ENCODE assay signal across 10 mouse cellular contexts in the genomic region with DNA sequence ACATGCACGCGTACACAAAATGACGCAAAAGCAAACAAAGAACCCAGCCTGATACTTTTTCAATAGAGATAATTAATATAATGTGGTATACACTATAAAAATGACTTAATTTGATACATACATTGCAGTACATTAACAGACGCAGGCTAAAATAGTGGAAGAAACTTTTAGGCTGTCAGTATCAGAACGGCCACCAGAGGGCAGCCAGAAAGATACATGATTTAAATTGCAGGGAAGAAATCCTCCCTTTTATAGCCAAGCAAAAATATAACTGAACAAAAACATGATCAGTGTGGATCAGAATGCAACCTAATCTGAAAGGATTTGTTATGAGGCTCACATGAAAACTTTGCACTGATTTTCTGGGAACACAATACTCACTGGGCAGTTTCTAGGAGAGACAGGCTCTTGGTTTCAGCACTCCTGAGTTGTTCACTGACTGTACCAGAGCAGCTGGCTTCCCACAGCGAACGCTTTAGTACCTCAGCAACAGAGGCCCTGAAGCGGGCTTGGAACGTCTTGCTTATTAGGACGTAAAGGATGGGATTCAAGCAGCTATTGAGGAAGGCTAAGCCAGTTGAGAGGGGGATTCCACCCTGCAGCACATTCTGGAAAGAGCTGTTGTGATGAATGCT. TPM values are rescaled to one million over a fixed set of nuclear protein-coding genes. Genes with fewer than 3 reads are reported as not detected.
DNase-seq lines count a peak whose midpoint lies in the region; ATAC-seq and TF ChIP-seq lines count a peak whose summit lies in the region.
"Had no signal": no experiment of that assay in that cellular context is flagged by ENCODE, and none has a peak within 500 bp of the region (broad histone marks: within the 10 kb centered on the region; RNA-seq: fewer than 3 reads in every experiment).

No protein-coding gene starts in this region.

- 55% methylated on average over 10 of the region's 10 CpGs for WGBS in embryonic facial prominence, embryonic 14.5 days
- 52% methylated on average over 10 of the region's 10 CpGs for WGBS in hindbrain, postnatal 0 days
- WGBS in limb, embryonic 14.5 days = 59% methylated on average over 10 of the region's 10 CpGs

- ATAC-seq in embryonic facial prominence, embryonic 14.5 days (ENCODE audit: low read depth) = no peak
- no peak for ATAC-seq in hindbrain, postnatal 0 days
- peak; percentile 26; the same call in 1 of the 2 replicates for ATAC-seq in limb, embryonic 14.5 days (ENCODE audit: low FRiP score, low read depth)
- no peak for ATAC-seq in erythroblast, adult 5-6 weeks (replicated peaks; ENCODE audit: low FRiP score, poor library complexity, severe bottlenecking)

- H3K4me1 ChIP-seq in embryonic facial prominence, embryonic 14.5 days (ENCODE audit: control insufficient read depth, insufficient read depth, low read length) = peaks cover 6% of the 10 kb centered on the region; the same call in 1 of the 2 replicates
- no peaks in the 10 kb centered on the region; the same call in 1 of the 2 replicates for H3K4me1 ChIP-seq in hindbrain, postnatal 0 days (ENCODE audit: insufficient read depth, low read length)
- H3K4me1 ChIP-seq in limb, embryonic 14.5 days (ENCODE audit: control insufficient read depth, insufficient read depth, low read length) = 0 out of 2 replicates have a peak, but pooled peaks cover 4% of the 10 kb centered on the region

- peak; percentile 78 for TF ChIP-seq CTCF in hindbrain, postnatal 0 days (IDR thresholded peaks at IDR 0.05; ENCODE audit: low read depth)

- H3K9me3 ChIP-seq in embryonic facial prominence, embryonic 14.5 days (ENCODE audit: control insufficient read depth, low read length) = no peaks in the 10 kb centered on the region
- H3K9me3 ChIP-seq in hindbrain, postnatal 0 days (ENCODE audit: low read length) = no peaks in the 10 kb centered on the region
- no peaks in the 10 kb centered on the region for H3K9me3 ChIP-seq in limb, embryonic 14.5 days (ENCODE audit: control insufficient read depth, low read length)
- H3K9me3 ChIP-seq: embryonic facial prominence, embryonic 15.5 days; limb, embryonic 15.5 days had no signal

- no peak overlapping the region for H3K4me3 ChIP-seq in embryonic facial prominence, embryonic 14.5 days (ENCODE audit: low read depth, low read length)
- H3K4me3 ChIP-seq in hindbrain, postnatal 0 days (ENCODE audit: low read length) = no peak overlapping the region
- no peak overlapping the region for H3K4me3 ChIP-seq in limb, embryonic 14.5 days (replicated peaks; ENCODE audit: low read length)
- H3K4me3 ChIP-seq: embryonic facial prominence, embryonic 15.5 days; limb, embryonic 15.5 days had no signal

- H3K36me3 ChIP-seq in embryonic facial prominence, embryonic 14.5 days (ENCODE audit: control insufficient read depth, insufficient read depth, low read length) = peaks cover 28% of the 10 kb centered on the region
- H3K36me3 ChIP-seq in hindbrain, postnatal 0 days (ENCODE audit: insufficient read depth, low read length) = peaks cover 19% of the 10 kb centered on the region
- peaks cover 28% of the 10 kb centered on the region for H3K36me3 ChIP-seq in limb, embryonic 14.5 days (ENCODE audit: control insufficient read depth, insufficient read depth, low read length)

- H3K27me3 ChIP-seq in embryonic facial prominence, embryonic 14.5 days (replicated peaks; ENCODE audit: control insufficient read depth, insufficient read depth, low read length) = no peaks in the 10 kb centered on the region
- no peaks in the 10 kb centered on the region for H3K27me3 ChIP-seq in hindbrain, postnatal 0 days (ENCODE audit: insufficient read depth, low read length)
- no peaks in the 10 kb centered on the region for H3K27me3 ChIP-seq in limb, embryonic 14.5 days (ENCODE audit: control insufficient read depth, insufficient read depth, low read length)
- H3K27me3 ChIP-seq: embryonic facial prominence, embryonic 15.5 days; limb, embryonic 15.5 days had no signal

- no peak for TF ChIP-seq POLR2A in limb, embryonic 14.5 days (IDR thresholded peaks at IDR 0.05; ENCODE audit: borderline replicate concordance, extremely low read depth, insufficient read depth, insufficient read length)

- H3K9ac ChIP-seq in embryonic facial prominence, embryonic 14.5 days (ENCODE audit: low read depth, low read length) = no peak overlapping the region
- no peak overlapping the region for H3K9ac ChIP-seq in hindbrain, postnatal 0 days (replicated peaks; ENCODE audit: low read length)
- H3K9ac ChIP-seq in limb, embryonic 14.5 days (ENCODE audit: low read depth, low read length, severe bottlenecking) = no peak overlapping the region
- H3K9ac ChIP-seq: embryonic facial prominence, embryonic 15.5 days; limb, embryonic 15.5 days had no signal

- H3K27ac ChIP-seq in embryonic facial prominence, embryonic 14.5 days (replicated peaks; ENCODE audit: low read depth, low read length) = no peak overlapping the region
- H3K27ac ChIP-seq in hindbrain, postnatal 0 days = no peak overlapping the region
- H3K27ac ChIP-seq in limb, embryonic 14.5 days (replicated peaks; ENCODE audit: low read depth, low read length) = no peak overlapping the region
- H3K27ac ChIP-seq: embryonic facial prominence, embryonic 15.5 days; limb, embryonic 15.5 days had no signal

- no peak overlapping the region for H3K4me2 ChIP-seq in embryonic facial prominence, embryonic 14.5 days (ENCODE audit: low read depth, low read length)
- no peak overlapping the region for H3K4me2 ChIP-seq in hindbrain, postnatal 0 days (ENCODE audit: low read depth, low read length)
- no peak overlapping the region for H3K4me2 ChIP-seq in limb, embryonic 14.5 days (replicated peaks; ENCODE audit: low read depth, low read length, severe bottlenecking)
- H3K4me2 ChIP-seq: embryonic facial prominence, embryonic 15.5 days; limb, embryonic 15.5 days had no signal

- peak; percentile 13 for DNase-seq in ovary, postnatal 10 days (ENCODE audit: low spot score)
- no peak for DNase-seq in ovary, adult 18-20 months (ENCODE audit: low spot score)
- peak; percentile 68 for DNase-seq in adipocyte (ENCODE audit: low spot score)
- peak; percentile 66 for DNase-seq in embryonic facial prominence, embryonic 14.5 days (ENCODE audit: low spot score)
- DNase-seq in hindbrain, postnatal 0 days (ENCODE audit: low spot score) = peak; percentile 80
- peak; percentile 75 for DNase-seq in limb, embryonic 14.5 days (ENCODE audit: low spot score)
- DNase-seq in right cerebral cortex, adult 2 months (ENCODE audit: low spot score in 2 of 2) = peak; percentile 84 to 87

RNA-seq across cellular contexts. Expression of gene Ndufs1, which starts 6.1 kb away (rescaled TPM):
- polyA plus RNA-seq in embryonic facial prominence, embryonic 14.5 days (2014; fragmentation: Nextera tagmentation; extraction: Ambion mirVana) = 122 and 131 TPM in 2 replicates
- 90.2 and 105 TPM in 2 replicates for total RNA-seq in hindbrain, postnatal 0 days (2014; rRNA removed)
- polyA plus RNA-seq in hindbrain, postnatal 0 days (2015; fragmentation: Nextera tagmentation; extraction: Ambion mirVana) = 148 and 151 TPM in 2 replicates
- 83.1 and 96.3 TPM in 2 replicates for polyA plus RNA-seq in limb, embryonic 14.5 days (2012; rRNA removed)
- 115 and 117 TPM in 2 replicates for polyA plus RNA-seq in limb, embryonic 14.5 days (2014; fragmentation: Nextera tagmentation; extraction: Ambion mirVana)
- total RNA-seq in erythroblast, adult 5-6 weeks (2015; ENCODE audit: low replicate concordance) = 47.3 and 53.7 TPM in 2 replicates
- 55.9 and 56.6 TPM in 2 replicates for total RNA-seq in erythroblast, adult 5-6 weeks (2017; ENCODE audit: low replicate concordance)

RNA-seq across cellular contexts. Expression of gene Eef1b2, which starts 6.1 kb away (rescaled TPM):
- 733 and 744 TPM in 2 replicates for polyA plus RNA-seq in embryonic facial prominence, embryonic 14.5 days (2014; fragmentation: Nextera tagmentation; extraction: Ambion mirVana)
- 611 and 620 TPM in 2 replicates for total RNA-seq in hindbrain, postnatal 0 days (2014; rRNA removed)
- 451 and 465 TPM in 2 replicates for polyA plus RNA-seq in hindbrain, postnatal 0 days (2015; fragmentation: Nextera tagmentation; extraction: Ambion mirVana)
- 708 and 1,108 TPM in 2 replicates for polyA plus RNA-seq in limb, embryonic 14.5 days (2012; rRNA removed)
- 730 and 750 TPM in 2 replicates for polyA plus RNA-seq in limb, embryonic 14.5 days (2014; fragmentation: Nextera tagmentation; extraction: Ambion mirVana)
- 258 and 276 TPM in 2 replicates for total RNA-seq in erythroblast, adult 5-6 weeks (2015; ENCODE audit: low replicate concordance)
- total RNA-seq in erythroblast, adult 5-6 weeks (2017; ENCODE audit: low replicate concordance) = 379 and 551 TPM in 2 replicates

RNA-seq across cellular contexts. Expression of gene Gpr1, which starts 31.6 kb away (rescaled TPM):
- 0.41 and 0.64 TPM in 2 replicates for polyA plus RNA-seq in embryonic facial prominence, embryonic 14.5 days (2014; fragmentation: Nextera tagmentation; extraction: Ambion mirVana)
- total RNA-seq in hindbrain, postnatal 0 days (2014; rRNA removed) = 1.2 TPM in 1 of 2 replicates, not detected in the other
- polyA plus RNA-seq in hindbrain, postnatal 0 days (2015; fragmentation: Nextera tagmentation; extraction: Ambion mirVana) = 0.34 and 0.48 TPM in 2 replicates
- 0.29 and 0.33 TPM in 2 replicates for polyA plus RNA-seq in limb, embryonic 14.5 days (2012; rRNA removed)
- 0.10 and 0.34 TPM in 2 replicates for polyA plus RNA-seq in limb, embryonic 14.5 days (2014; fragmentation: Nextera tagmentation; extraction: Ambion mirVana)
- total RNA-seq in erythroblast, adult 5-6 weeks (2015; ENCODE audit: low replicate concordance) = not detected in 2 replicates
- total RNA-seq in erythroblast, adult 5-6 weeks (2017; ENCODE audit: low replicate concordance) = not detected in 2 replicates
